ENCODE assay signal across 16 mouse cellular contexts in genomic region chr5:114507964-114508363, GRCm38 (mm10). TPM values are rescaled to one million over a fixed set of nuclear protein-coding genes. Genes with fewer than 3 reads are reported as not detected.
DNase-seq lines count a peak whose midpoint lies in the region; ATAC-seq and TF ChIP-seq lines count a peak whose summit lies in the region.
"Had no signal": no experiment of that assay in that cellular context is flagged by ENCODE, and none has a peak within 500 bp of the region (broad histone marks: within the 10 kb centered on the region; RNA-seq: fewer than 3 reads in every experiment).

No protein-coding gene starts in this region.

- H3K4me1 ChIP-seq in heart, embryonic 15.5 days (replicated peaks) = peaks cover 17% of the 10 kb centered on the region
- no peaks in the 10 kb centered on the region for H3K4me1 ChIP-seq in kidney, adult 2 months (ENCODE audit: control insufficient read depth, insufficient read depth, low read length)
- H3K4me1 ChIP-seq: liver, embryonic 15.5 days had no signal

- H3K9me3 ChIP-seq in heart, embryonic 15.5 days (replicated peaks) = no peaks in the 10 kb centered on the region
- H3K9me3 ChIP-seq: limb, embryonic 15.5 days; liver, embryonic 15.5 days; midbrain, embryonic 12.5 days had no signal

- H3K9ac ChIP-seq in heart, embryonic 15.5 days = no peak overlapping the region
- H3K9ac ChIP-seq: limb, embryonic 15.5 days; liver, embryonic 15.5 days; midbrain, embryonic 12.5 days had no signal

- H3K27ac ChIP-seq in heart, embryonic 15.5 days = 0 out of 2 replicates have a peak overlapping the region, but pooled peaks have one; percentile 21
- no peak overlapping the region for H3K27ac ChIP-seq in kidney, adult 2 months (ENCODE audit: insufficient read depth, low read depth, low read length)
- H3K27ac ChIP-seq: layer of hippocampus, adult 2 months; limb, embryonic 15.5 days; liver, embryonic 15.5 days; midbrain, embryonic 12.5 days had no signal

- peak; percentile 30; the same call in 1 of the 2 replicates for ATAC-seq in heart, embryonic 15.5 days (replicated peaks; ENCODE audit: insufficient number of reproducible peaks, insufficient read depth, low FRiP score, low read depth)
- ATAC-seq: CD4-positive, CD25-positive, alpha-beta regulatory T cell, adult 4 months; forebrain, embryonic 16.5 days; lung, postnatal 0 days had no signal

- DNase-seq in heart, adult 9 months (ENCODE audit: low spot score in 2 of 2) = no peak
- DNase-seq in kidney, adult 2 months = peak; percentile 4
- DNase-seq in kidney, adult 9 months = no peak
- DNase-seq in 416B (ENCODE audit: low read depth) (peak; percentile 7), R1 (ENCODE audit: low read depth, low spot score) (peak; percentile 67)
- no peak for DNase-seq in retina, postnatal 1 day
- DNase-seq: layer of hippocampus, postnatal 36 days; right cerebral cortex, adult 18-20 months had no signal

- peaks cover 27% of the 10 kb centered on the region for H3K27me3 ChIP-seq in heart, embryonic 15.5 days
- no peaks in the 10 kb centered on the region for H3K27me3 ChIP-seq in kidney, adult 2 months (replicated peaks; ENCODE audit: control insufficient read depth, insufficient read depth, low read length)

- H3K36me3 ChIP-seq in heart, embryonic 15.5 days = no peaks in the 10 kb centered on the region
- H3K36me3 ChIP-seq in kidney, adult 2 months (ENCODE audit: control insufficient read depth, insufficient read depth, low read length) = no peaks in the 10 kb centered on the region
- H3K36me3 ChIP-seq: limb, embryonic 15.5 days; liver, embryonic 15.5 days; midbrain, embryonic 12.5 days had no signal

- 20% methylated on average over 4 of the region's 4 CpGs for WGBS in heart, embryonic 15.5 days
- WGBS in kidney, adult 2 months = 33% methylated on average over 4 of the region's 4 CpGs

- TF ChIP-seq POLR2A in kidney, adult 2 months (IDR thresholded peaks at IDR 0.05; ENCODE audit: low read depth, low read length) = no peak

- no peak for TF ChIP-seq CTCF in kidney, adult 2 months (conservative IDR thresholded peaks at IDR 0.05; ENCODE audit: insufficient read depth, insufficient read length, low read depth, low read length)

- no peak overlapping the region for H3K4me2 ChIP-seq in heart, embryonic 15.5 days
- H3K4me2 ChIP-seq: limb, embryonic 15.5 days; liver, embryonic 15.5 days; midbrain, embryonic 12.5 days had no signal

- H3K4me3 ChIP-seq in heart, embryonic 15.5 days = no peak overlapping the region
- H3K4me3 ChIP-seq in kidney, adult 2 months (ENCODE audit: insufficient read depth, low read depth, low read length) = no peak overlapping the region
- H3K4me3 ChIP-seq: layer of hippocampus, adult 2 months; limb, embryonic 15.5 days; liver, embryonic 15.5 days; midbrain, embryonic 12.5 days had no signal

RNA-seq across cellular contexts. Expression of gene Fam222a, which starts 59.9 kb away (rescaled TPM):
- 0.74 and 1.6 TPM in 2 replicates for polyA plus RNA-seq in heart, embryonic 15.5 days (2015; fragmentation: Nextera tagmentation; extraction: Ambion mirVana)
- polyA plus RNA-seq in kidney, adult 2 months (2012; rRNA removed) = 4.9 and 5.5 TPM in 2 replicates
- polyA plus RNA-seq: CD4-positive, CD25-positive, alpha-beta regulatory T cell, adult 4 months had no signal

Comparison
In these comparisons a context has a peak if more than half of its experiments do, and no peak if none do; other contexts are left out.
1. DNase-seq: peak in kidney, adult 2 months (single experiment), 416B (single experiment) and R1 (single experiment); none in heart, adult 9 months (0 of 2), kidney, adult 9 months (single experiment) and retina, postnatal 1 day (single experiment).